Mouse (Mus musculus): ENCODE results near the gene Sv2b. TPM values are rescaled to one million over a fixed set of nuclear protein-coding genes. Genes with fewer than 3 reads are reported as not detected.

The Sv2b gene
- polyA plus RNA-seq, 1 experiment from 2014 or later, result 0.46 TPM

DNA sequence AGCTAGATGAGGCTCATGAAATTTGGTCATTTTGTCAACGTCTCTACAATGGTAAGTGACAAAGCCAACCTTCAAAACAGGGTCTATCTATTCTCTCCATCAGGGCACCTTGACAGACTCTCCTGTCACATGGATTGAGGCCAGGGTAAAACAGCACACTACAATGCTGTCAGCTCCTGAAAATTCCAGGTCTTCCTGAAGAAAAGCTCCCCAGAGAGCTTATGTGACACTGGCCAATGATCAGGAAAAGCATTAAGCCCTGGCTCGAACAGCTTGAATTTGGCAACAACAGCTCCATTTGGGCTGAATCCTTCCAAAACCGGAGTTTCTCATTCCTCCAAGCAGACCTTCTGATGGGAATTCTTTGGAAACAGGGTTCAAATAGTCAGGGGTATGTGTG is 37.8 kb downstream of the Sv2b start:
- WGBS, result 85% methylated on average over 3 of the region's 3 CpGs

DNA sequence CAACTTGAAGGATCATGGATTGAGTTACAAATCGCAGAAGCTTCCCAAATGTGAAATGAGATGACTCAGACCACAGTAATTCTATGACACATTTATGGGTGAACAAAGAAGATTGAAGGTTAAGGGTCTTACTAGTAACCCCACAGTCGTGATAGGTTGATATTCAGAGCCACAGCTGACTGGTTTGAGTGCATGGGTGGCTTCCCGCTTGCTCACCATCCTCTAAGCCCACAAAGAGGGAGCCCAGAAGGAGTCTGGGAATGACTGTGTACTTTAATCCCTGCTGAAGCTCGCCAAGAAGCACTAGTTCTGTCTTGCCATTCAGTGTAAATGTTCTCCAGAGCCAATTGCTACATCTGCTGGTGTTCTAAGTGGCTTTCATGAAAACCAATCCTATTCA is 41.8 kb downstream of the Sv2b start:
- Histone ChIP-seq H3K4me2 (replicated peaks; ENCODE audit: low read depth) (no peak overlapping the region), H3K36me3 (ENCODE audit: control insufficient read depth, insufficient read depth) (no peaks in the 10 kb centered on the region), H3K9me3 (ENCODE audit: control insufficient read depth) (no peaks in the 10 kb centered on the region), H3K27me3 (replicated peaks; ENCODE audit: control insufficient read depth, insufficient read depth, low read length) (no peaks in the 10 kb centered on the region), H3K9ac (ENCODE audit: low read depth, low read length) (no peak overlapping the region), H3K4me1 (replicated peaks; ENCODE audit: control insufficient read depth, insufficient read depth, low read length) (no peaks in the 10 kb centered on the region), H3K4me3 (ENCODE audit: low read depth, low read length) (no peak overlapping the region), H3K27ac (ENCODE audit: low read depth, low read length) (no peak overlapping the region)
- no peak for TF ChIP-seq CTCF (IDR thresholded peaks at IDR 0.05; ENCODE audit: low read depth)
- ATAC-seq, result no peak
- 57% methylated on average over 4 of the region's 4 CpGs for WGBS

More for the DNA sequence above, 37.8 kb downstream of the Sv2b start:
- TF ChIP-seq CTCF (IDR thresholded peaks at IDR 0.05; ENCODE audit: low read depth), result no peak
- Histone ChIP-seq H3K9ac (ENCODE audit: low read depth, low read length) (no peak overlapping the region), H3K4me1 (replicated peaks; ENCODE audit: control insufficient read depth, insufficient read depth, low read length) (no peaks in the 10 kb centered on the region), H3K4me2 (replicated peaks; ENCODE audit: low read depth) (no peak overlapping the region), H3K27ac (ENCODE audit: low read depth, low read length) (no peak overlapping the region), H3K36me3 (ENCODE audit: control insufficient read depth, insufficient read depth) (no peaks in the 10 kb centered on the region), H3K4me3 (ENCODE audit: low read depth, low read length) (no peak overlapping the region), H3K27me3 (replicated peaks; ENCODE audit: control insufficient read depth, insufficient read depth, low read length) (no peaks in the 10 kb centered on the region), H3K9me3 (ENCODE audit: control insufficient read depth) (no peaks in the 10 kb centered on the region)
- ATAC-seq, result no peak

DNA sequence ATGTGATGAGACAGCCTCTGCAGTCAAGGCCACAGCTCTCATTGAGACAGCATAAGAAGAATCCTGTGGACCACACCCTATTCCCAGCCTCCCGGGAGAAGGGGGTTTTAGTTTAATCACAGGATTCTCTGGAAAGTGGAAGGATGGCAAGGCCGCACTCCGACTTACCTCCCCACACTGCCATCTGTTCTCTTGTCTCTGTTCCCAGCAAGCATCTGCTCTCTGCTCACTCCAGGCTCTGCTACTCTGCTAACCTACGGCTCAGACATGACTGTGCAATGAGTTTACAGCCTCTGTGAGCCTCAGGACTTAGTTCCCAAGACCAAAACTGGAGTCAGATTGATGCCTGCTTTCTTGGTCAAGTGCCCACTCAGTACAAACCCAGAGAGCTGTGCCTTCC is 43.8 kb downstream of the Sv2b start:
- no peak overlapping the region for H3K4me3 ChIP-seq (ENCODE audit: low read depth, low read length)
- H3K27ac ChIP-seq (ENCODE audit: low read depth, low read length), result no peak overlapping the region
- no peaks in the 10 kb centered on the region for H3K9me3 ChIP-seq (ENCODE audit: control insufficient read depth)
- H3K4me2 ChIP-seq (replicated peaks; ENCODE audit: low read depth), result no peak overlapping the region
- no peaks in the 10 kb centered on the region for H3K27me3 ChIP-seq (replicated peaks; ENCODE audit: control insufficient read depth, insufficient read depth, low read length)
- no peaks in the 10 kb centered on the region for H3K4me1 ChIP-seq (replicated peaks; ENCODE audit: control insufficient read depth, insufficient read depth, low read length)
- no peak for ATAC-seq
- no peaks in the 10 kb centered on the region for H3K36me3 ChIP-seq (ENCODE audit: control insufficient read depth, insufficient read depth)
- H3K9ac ChIP-seq (ENCODE audit: low read depth, low read length), result no peak overlapping the region
- TF ChIP-seq CTCF (IDR thresholded peaks at IDR 0.05; ENCODE audit: low read depth), result no peak
- 66% methylated on average over 4 of the region's 4 CpGs for WGBS

DNA sequence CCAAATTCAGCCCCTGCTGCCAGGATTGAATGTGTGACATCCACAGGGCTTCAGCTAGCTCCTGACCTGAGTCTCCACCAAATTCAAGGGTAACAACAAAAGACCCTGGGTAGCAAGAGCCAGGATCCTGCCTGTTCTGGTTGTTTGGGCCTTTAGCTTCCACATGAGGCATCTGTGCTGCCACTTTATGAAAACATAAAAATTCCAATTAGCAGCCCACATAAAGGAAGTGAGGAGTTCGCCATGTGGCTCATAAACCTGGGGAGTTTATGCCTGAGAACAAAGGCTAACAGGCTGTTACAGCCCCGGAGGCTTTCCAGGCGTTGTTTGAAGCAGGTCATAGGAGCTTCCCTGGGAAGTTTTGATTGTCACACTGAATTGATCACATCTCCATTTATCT is 49.1 kb downstream of the Sv2b start:
- H3K4me1 ChIP-seq (replicated peaks; ENCODE audit: control insufficient read depth, insufficient read depth, low read length), result no peaks in the 10 kb centered on the region
- H3K9ac ChIP-seq (ENCODE audit: low read depth, low read length), result no peak overlapping the region
- no peaks in the 10 kb centered on the region for H3K9me3 ChIP-seq (ENCODE audit: control insufficient read depth)
- H3K4me3 ChIP-seq (ENCODE audit: low read depth, low read length), result no peak overlapping the region
- 64% methylated on average over 3 of the region's 3 CpGs for WGBS
- H3K27me3 ChIP-seq (replicated peaks; ENCODE audit: control insufficient read depth, insufficient read depth, low read length), result no peaks in the 10 kb centered on the region
- H3K27ac ChIP-seq (ENCODE audit: low read depth, low read length), result no peak overlapping the region
- H3K4me2 ChIP-seq (replicated peaks; ENCODE audit: low read depth), result no peak overlapping the region
- H3K36me3 ChIP-seq (ENCODE audit: control insufficient read depth, insufficient read depth), result no peaks in the 10 kb centered on the region
- ATAC-seq, result no peak
- TF ChIP-seq CTCF (IDR thresholded peaks at IDR 0.05; ENCODE audit: low read depth), result no peak

DNA sequence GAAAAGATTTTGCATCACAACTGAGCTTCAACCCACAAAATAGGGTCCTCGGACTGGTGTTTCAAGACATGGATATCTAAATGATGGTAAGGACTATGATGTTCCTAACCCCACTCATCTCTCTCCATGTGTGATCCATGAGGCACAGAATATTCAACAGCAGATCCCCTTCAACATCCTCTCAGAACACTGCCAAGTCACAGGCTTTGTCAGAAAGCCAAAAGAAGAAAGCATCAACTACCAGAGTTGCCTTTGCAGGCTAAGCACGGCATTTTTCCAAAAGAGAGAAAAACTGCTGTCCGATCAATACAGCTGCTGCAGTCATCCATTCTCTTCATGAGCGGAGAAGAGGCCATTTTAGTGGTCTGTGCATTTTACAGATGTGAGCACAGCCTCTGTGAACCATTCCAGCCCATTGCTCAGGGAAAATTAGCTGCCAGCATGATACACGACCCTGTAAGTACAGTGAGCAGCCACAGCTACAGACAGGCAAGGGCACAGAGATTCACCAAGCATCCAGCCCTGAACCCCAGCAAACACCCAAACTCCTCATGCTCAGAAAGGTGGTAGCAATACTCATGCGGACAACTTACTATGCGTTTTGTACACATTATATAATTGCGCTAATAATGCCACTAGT is 55.3 kb downstream of the Sv2b start:
- ATAC-seq, result no peak
- Histone ChIP-seq H3K9me3 (ENCODE audit: control insufficient read depth) (no peaks in the 10 kb centered on the region), H3K36me3 (ENCODE audit: control insufficient read depth, insufficient read depth) (no peaks in the 10 kb centered on the region), H3K4me3 (ENCODE audit: low read depth, low read length) (no peak overlapping the region), H3K4me1 (replicated peaks; ENCODE audit: control insufficient read depth, insufficient read depth, low read length) (no peaks in the 10 kb centered on the region), H3K4me2 (replicated peaks; ENCODE audit: low read depth) (no peak overlapping the region), H3K9ac (ENCODE audit: low read depth, low read length) (no peak overlapping the region), H3K27me3 (replicated peaks; ENCODE audit: control insufficient read depth, insufficient read depth, low read length) (no peaks in the 10 kb centered on the region), H3K27ac (ENCODE audit: low read depth, low read length) (no peak overlapping the region)
- TF ChIP-seq CTCF (IDR thresholded peaks at IDR 0.05; ENCODE audit: low read depth), result no peak
- 82% methylated on average over 8 of the region's 8 CpGs for WGBS

DNA sequence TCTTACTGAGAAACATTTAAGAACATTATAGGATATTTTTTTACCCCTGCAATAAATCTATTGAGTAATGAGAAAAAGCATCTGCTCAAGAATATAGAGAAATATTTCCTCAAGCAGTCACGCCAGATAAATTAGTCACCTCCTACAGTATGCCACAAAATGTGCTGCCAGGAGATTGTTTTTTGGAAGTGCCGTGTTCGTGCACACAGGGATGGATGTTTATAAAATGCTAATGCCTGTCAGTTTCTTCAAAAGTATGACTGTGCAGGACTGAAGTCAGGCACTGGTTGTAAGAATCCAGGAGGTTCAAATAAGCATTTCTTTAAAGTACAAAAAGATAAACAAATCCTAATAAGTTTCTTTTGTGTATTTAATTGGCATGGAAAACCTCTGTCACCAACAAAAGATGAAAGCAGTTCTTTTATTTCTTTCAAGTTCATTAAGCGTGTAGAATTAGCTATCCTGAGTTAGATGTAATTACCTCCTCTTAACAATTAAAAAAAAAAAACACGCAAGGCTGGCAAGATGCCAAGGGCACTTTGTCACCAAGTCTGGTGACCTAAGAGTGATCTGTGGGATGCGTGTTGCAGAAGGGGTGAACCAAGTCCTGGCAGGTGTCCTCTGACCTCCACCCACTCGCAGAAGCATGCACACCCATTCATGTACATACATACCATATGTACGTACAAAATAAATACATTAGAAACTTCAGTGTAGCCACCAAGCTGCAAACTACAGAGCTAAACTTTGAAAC is 68.1 kb downstream of the Sv2b start:
- 65% methylated on average over 8 of the region's 8 CpGs for WGBS
- no peak overlapping the region for H3K27ac ChIP-seq (ENCODE audit: low read depth, low read length)
- H3K4me2 ChIP-seq (replicated peaks; ENCODE audit: low read depth), result no peak overlapping the region
- no peaks in the 10 kb centered on the region for H3K9me3 ChIP-seq (ENCODE audit: control insufficient read depth)
- H3K4me3 ChIP-seq (ENCODE audit: low read depth, low read length), result no peak overlapping the region
- no peak for ATAC-seq
- H3K36me3 ChIP-seq (ENCODE audit: control insufficient read depth, insufficient read depth), result no peaks in the 10 kb centered on the region
- H3K27me3 ChIP-seq (replicated peaks; ENCODE audit: control insufficient read depth, insufficient read depth, low read length), result no peaks in the 10 kb centered on the region
- no peak overlapping the region for H3K9ac ChIP-seq (ENCODE audit: low read depth, low read length)
- no peak for TF ChIP-seq CTCF (IDR thresholded peaks at IDR 0.05; ENCODE audit: low read depth)
- no peaks in the 10 kb centered on the region for H3K4me1 ChIP-seq (replicated peaks; ENCODE audit: control insufficient read depth, insufficient read depth, low read length)
